Mouse (Mus musculus) heart, adult 2 months (tissue): ENCODE results near the gene Slc4a1ap. TPM values are rescaled to one million over a fixed set of nuclear protein-coding genes. Genes with fewer than 3 reads are reported as not detected.

Source experiments
- DNase-seq, 2 experiments: peaks; one replicate each; pipeline ENCODE4 v3.0.0; 2021
- H3K27ac ChIP-seq: fragments of 200-600 bp; 2 replicates; pipeline ENCODE4 v1.8.1; 2022
- H3K27me3 ChIP-seq: fragments of 200-500 bp; 2 replicates; pipeline ENCODE4 v1.6.1; 2012; ENCODE audit warnings: mild to moderate bottlenecking, low read length, inconsistent platforms, mixed read lengths; ENCODE audit not compliant: control insufficient read depth, insufficient read depth
- H3K36me3 ChIP-seq: fragments of 200-500 bp; 2 replicates; pipeline ENCODE4 v1.6.1; 2012; ENCODE audit warnings: low read length, inconsistent platforms; ENCODE audit not compliant: control insufficient read depth, insufficient read depth
- H3K4me1 ChIP-seq: fragments of 200-500 bp; 2 replicates; pipeline ENCODE4 v1.6.1; 2011; ENCODE audit warnings: low read length; ENCODE audit not compliant: control insufficient read depth, insufficient read depth
- H3K4me3 ChIP-seq: fragments of 200-600 bp; 2 replicates; pipeline ENCODE4 v1.8.1; 2022
- H3K79me2 ChIP-seq: fragments of 200-500 bp; replicated peaks from 2 replicates; pipeline ENCODE4 v1.6.1; 2012; ENCODE audit warnings: mild to moderate bottlenecking, inconsistent platforms, low read length, moderate library complexity, mixed read lengths; ENCODE audit not compliant: control insufficient read depth, insufficient read depth
- H3K9ac ChIP-seq: fragments of 200-500 bp; 2 replicates; pipeline ENCODE4 v1.6.1; 2012; ENCODE audit warnings: low read depth, mild to moderate bottlenecking, control low read depth, inconsistent platforms, low read length, mixed read lengths
- CTCF ChIP-seq: fragments of 200-600 bp; IDR thresholded peaks from 2 replicates; pipeline ENCODE4 v1.8.1; 2022; ENCODE audit warnings: antibody characterized with exemption, mild to moderate bottlenecking, moderate library complexity
- EP300 ChIP-seq: fragments of 200-500 bp; IDR thresholded peaks from 2 replicates; pipeline ENCODE4 v1.6.1; 2011; ENCODE audit warnings: low read depth, low read length, control low read depth; ENCODE audit not compliant: insufficient read depth
- POLR2A ChIP-seq: fragments of 200-500 bp; IDR thresholded peaks from 2 replicates; pipeline ENCODE4 v1.6.1; 2011; ENCODE audit warnings: mild to moderate bottlenecking, low read depth, low read length, control low read depth; ENCODE audit not compliant: insufficient read depth
- WGBS: fragments of 180-500 bp; shearing (Covaris S2); methylation state at CpG from one replicate; pipeline ENCODE4 v1.1.7; 2018; 5-methylcytosine and 5-hydroxymethylcytosine counted together
- intact Hi-C: fragments of 180-260 bp; cut with DNase I; formaldehyde crosslinking; loops from one replicate; pipeline ENCODE4 v1.15.1; 2025
- long read RNA-seq: library from polyadenylated mRNA; stranded (forward); transcript quantifications from one replicate; pipeline ENCODE4 v2.0.0, GENCODE M21; 2021
- polyA plus RNA-seq: library from polyadenylated mRNA; depleted of rRNA; stranded (reverse); fragments of >200 nt; gene quantifications from 2 replicates; pipeline ENCODE4 v1.2.3, GENCODE M21; 2012; rRNA removed
- total RNA-seq, 2 experiments: library from RNA; stranded (reverse); gene quantifications; 2 replicates each; pipeline ENCODE4 v1.2.3; 2021

Slc4a1ap gene
- total RNA-seq (10 to 100 TPM; 20.8 to 22.6 TPM), polyA plus RNA-seq (7.5 and 13.1 TPM in 2 replicates)
- long read RNA-seq, transcript Slc4a1ap-213 (14 exons, 2,499 nt): major isoform, 6 of 15 reads
- long read RNA-seq, partial matches to known transcripts: 0 of 15 reads
- long read RNA-seq, other reads (novel, unspliced or antisense): 7 of 15 reads

DNA sequence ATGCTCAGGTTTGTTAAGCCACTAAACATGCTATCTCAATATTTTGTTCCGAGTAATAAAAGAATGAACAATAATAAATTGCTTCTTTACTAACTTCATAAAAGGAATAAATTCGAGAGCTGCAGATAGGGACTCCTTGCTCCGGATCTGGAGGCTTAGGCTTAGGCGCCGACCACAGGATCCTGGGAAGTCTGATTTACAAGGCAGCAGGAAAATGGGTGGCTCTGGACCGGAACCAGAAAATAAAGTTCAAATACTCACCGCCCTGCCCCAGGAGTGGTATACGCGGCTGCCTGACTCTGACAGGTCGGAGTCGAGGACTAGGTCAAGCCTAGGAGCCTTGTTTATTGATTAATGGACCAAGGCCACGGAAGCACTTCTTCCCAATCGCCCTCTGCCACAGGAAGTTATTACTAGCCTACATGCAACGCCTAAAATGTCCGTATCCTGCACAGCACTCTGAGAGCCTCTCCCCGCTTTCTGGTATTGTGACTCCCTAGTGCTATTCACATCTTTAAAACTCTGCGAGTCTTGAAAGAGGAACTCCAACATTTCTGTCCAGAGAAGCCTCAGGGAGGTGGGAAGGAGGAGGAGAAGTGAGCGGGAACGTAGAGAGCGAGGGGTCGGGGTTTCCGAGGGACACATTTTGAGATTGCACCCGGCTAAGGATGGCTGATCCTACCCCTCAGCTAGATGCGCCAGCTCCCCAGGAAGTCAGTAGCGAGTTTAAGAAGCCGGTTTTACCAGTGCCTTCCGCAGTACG, at the start of gene Slc4a1ap:
Gene Slc4a1ap, plus strand, starts transcription at position 642 of the 763 bp plus-strand sequence.
- TF ChIP-seq EP300: no peak
- peak; percentile 69 for TF ChIP-seq POLR2A
- peak; percentile 84 to 86 for DNase-seq
- under 1% methylated on average over 28 of the region's 28 CpGs for WGBS

GRCm38 (mm10) chr5:31480536-31480935, 46.3 kb upstream of the Slc4a1ap start:
- DNase-seq: no peak
- WGBS: 91% methylated on average over 4 of the region's 4 CpGs
- intact Hi-C loops: no loop called here

More for the DNA sequence above, at the start of gene Slc4a1ap:
- Histone ChIP-seq H3K4me1 (peaks cover 1% of the 10 kb centered on the region; the same call in 1 of the 2 replicates), H3K27ac (peak within 1 kb of the TSS; percentile 87), H3K4me3 (peak within 1 kb of the TSS; percentile 100), H3K79me2 (peaks cover 3% of the 10 kb centered on the region), H3K27me3 (no peaks in the 10 kb centered on the region), H3K9ac (peak within 1 kb of the TSS; percentile 75), H3K36me3 (peaks cover 5% of the 10 kb centered on the region)
- intact Hi-C loops: loop anchor here (1.0 to 2.0 kb wide), 2 partner anchors 32 to 74 kb away; partner anchors contain the start of genes Gpn1 and Zfp512

GRCm38 (mm10) chr5:31485440-31485839, 41.4 kb upstream of the Slc4a1ap start, which contains the start of gene 4930548H24Rik:
Gene 4930548H24Rik (plus strand): TSS chr5:31485740.
- Histone ChIP-seq H3K36me3 (no peaks in the 10 kb centered on the region), H3K79me2 (no peaks in the 10 kb centered on the region), H3K27me3 (no peaks in the 10 kb centered on the region), H3K4me1 (no peaks in the 10 kb centered on the region), H3K27ac (no peak within 1 kb of the TSS), H3K4me3 (no peak within 1 kb of the TSS), H3K9ac (no peak within 1 kb of the TSS)
- intact Hi-C loops: no loop called here
- WGBS: 97% methylated on average over 3 of the region's 3 CpGs
- TF ChIP-seq CTCF (no peak), EP300 (no peak), POLR2A (no peak)
- no peak for DNase-seq

More at GRCm38 (mm10) chr5:31480536-31480935, 46.3 kb upstream of the Slc4a1ap start:
- H3K27me3 ChIP-seq: no peaks in the 10 kb centered on the region
- H3K79me2 ChIP-seq: no peaks in the 10 kb centered on the region
- TF ChIP-seq EP300: no peak
- no peak for TF ChIP-seq CTCF
- TF ChIP-seq POLR2A: no peak
- H3K36me3 ChIP-seq: no peaks in the 10 kb centered on the region
- no peaks in the 10 kb centered on the region for H3K4me1 ChIP-seq
- H3K9ac ChIP-seq: no peak overlapping the region
- H3K4me3 ChIP-seq: no peak overlapping the region
- no peak overlapping the region for H3K27ac ChIP-seq

DNA sequence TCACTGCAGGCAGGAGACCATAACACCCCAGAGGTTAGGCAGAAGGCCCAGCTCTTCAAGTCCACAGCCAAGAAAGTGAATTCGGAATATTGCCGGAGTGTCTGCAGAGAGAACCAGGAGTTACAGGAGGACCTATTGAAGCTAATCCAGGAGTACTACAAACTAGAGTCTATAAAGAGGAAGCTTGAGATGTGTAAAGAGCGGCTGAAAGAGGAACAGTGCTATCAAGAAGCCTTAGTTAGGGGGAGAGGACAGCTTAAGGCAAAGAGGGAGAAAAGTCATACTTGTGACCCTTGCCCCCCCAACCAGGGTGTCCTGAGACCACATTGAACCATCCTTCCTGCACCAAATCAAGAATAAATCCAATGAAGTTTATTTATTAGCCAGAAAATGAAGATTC, 38.9 kb upstream of the Slc4a1ap start:
- TF ChIP-seq EP300 (no peak), POLR2A (no peak), CTCF (no peak)
- Histone ChIP-seq H3K27me3 (no peaks in the 10 kb centered on the region), H3K4me1 (no peaks in the 10 kb centered on the region), H3K27ac (no peak overlapping the region), H3K9ac (no peak overlapping the region), H3K4me3 (no peak overlapping the region), H3K36me3 (no peaks in the 10 kb centered on the region), H3K79me2 (no peaks in the 10 kb centered on the region)
- WGBS: 89% methylated on average over 3 of the region's 3 CpGs
- no peak for DNase-seq
- intact Hi-C loops: no loop called here

GRCm38 (mm10) chr5:31489116-31489769, 37.6 kb upstream of the Slc4a1ap start:
- WGBS: 52% methylated on average over 7 of the region's 7 CpGs
- no peaks in the 10 kb centered on the region for H3K36me3 ChIP-seq
- no peak overlapping the region for H3K4me3 ChIP-seq
- intact Hi-C loops: no loop called here
- DNase-seq: no peak
- TF ChIP-seq CTCF (no peak), POLR2A (no peak), EP300 (no peak)
- H3K9ac ChIP-seq: no peak overlapping the region
- no peaks in the 10 kb centered on the region for H3K27me3 ChIP-seq
- no peaks in the 10 kb centered on the region for H3K79me2 ChIP-seq
- H3K27ac ChIP-seq: no peak overlapping the region
- no peaks in the 10 kb centered on the region for H3K4me1 ChIP-seq
